Mouse (Mus musculus) embryonic facial prominence, embryonic 12.5 days (tissue): ENCODE measurements around the gene Ppp1r1b. TPM values are rescaled to one million over a fixed set of nuclear protein-coding genes. Genes with fewer than 3 reads are reported as not detected.

ENCODE experiments used
- ATAC-seq: fragments of 200-750 bp; cut with Nextera tagmentation; 2 replicates; pipeline ENCODE4 v1.8.0; 2017; ENCODE audit not compliant: insufficient number of reproducible peaks, insufficient read depth, low FRiP score, low TSS enrichment
- H3K27ac ChIP-seq: fragments of 300-500 bp; sonication (generic); 2 replicates; pipeline ENCODE4 v1.5.1; 2016; ENCODE audit warnings: mild to moderate bottlenecking
- H3K27me3 ChIP-seq: fragments of 300-500 bp; sonication (generic); 2 replicates; pipeline ENCODE4 v1.6.1; 2016; ENCODE audit warnings: mild to moderate bottlenecking, moderate library complexity
- H3K36me3 ChIP-seq: fragments of 300-500 bp; sonication (generic); 2 replicates; pipeline ENCODE4 v1.6.1; 2016; ENCODE audit warnings: mild to moderate bottlenecking
- H3K4me1 ChIP-seq: fragments of 300-500 bp; sonication (generic); 2 replicates; pipeline ENCODE4 v1.6.1; 2016
- H3K4me2 ChIP-seq: fragments of 300-500 bp; sonication (generic); replicated peaks from 2 replicates; pipeline ENCODE4 v1.6.1; 2016; ENCODE audit warnings: mild to moderate bottlenecking, moderate library complexity
- H3K4me3 ChIP-seq: fragments of 300-500 bp; sonication (generic); 2 replicates; pipeline ENCODE4 v1.5.1; 2016; ENCODE audit warnings: mild to moderate bottlenecking
- H3K9ac ChIP-seq: fragments of 300-500 bp; sonication (generic); 2 replicates; pipeline ENCODE4 v1.6.1; 2016; ENCODE audit warnings: mild to moderate bottlenecking, moderate library complexity
- H3K9me3 ChIP-seq: fragments of 300-500 bp; sonication (generic); 2 replicates; pipeline ENCODE4 v1.6.1; 2016; ENCODE audit warnings: mild to moderate bottlenecking, moderate library complexity
- WGBS: fragments of 180-500 bp; shearing (Covaris S2); methylation state at CpG from one replicate; pipeline ENCODE4 v1.1.7; 2016; 5-methylcytosine and 5-hydroxymethylcytosine counted together
- polyA plus RNA-seq: library from polyadenylated mRNA; unstranded; fragments of >200 nt; fragmentation: Nextera tagmentation; extraction: Ambion mirVana; gene quantifications from 2 replicates; pipeline ENCODE4 v1.2.1, GENCODE M21; 2016

The Ppp1r1b gene
- polyA plus RNA-seq, 1 experiment from 2014 or later = 1.0 TPM

- no peak for ATAC-seq
- H3K9ac ChIP-seq = no peak overlapping the region
- no peaks in the 10 kb centered on the region for H3K36me3 ChIP-seq
- H3K9me3 ChIP-seq = no peaks in the 10 kb centered on the region
- peaks cover 74% of the 10 kb centered on the region for H3K27me3 ChIP-seq
- peaks cover 21% of the 10 kb centered on the region; the same call in 1 of the 2 replicates for H3K4me1 ChIP-seq
- 76% methylated on average over 12 of the region's 12 CpGs for WGBS
- H3K27ac ChIP-seq = no peak overlapping the region
- no peak overlapping the region for H3K4me2 ChIP-seq
- H3K4me3 ChIP-seq = no peak overlapping the region
Measured at GRCm38 (mm10) chr11:98390141-98390540, 41.9 kb downstream of the Ppp1r1b start.

GRCm38 (mm10) chr11:98392034-98392433 is 43.8 kb downstream of the Ppp1r1b start:
- Histone ChIP-seq H3K4me1 (peaks cover 22% of the 10 kb centered on the region; the same call in 1 of the 2 replicates), H3K4me3 (no peak overlapping the region), H3K36me3 (no peaks in the 10 kb centered on the region), H3K4me2 (peak overlapping the region; percentile 8; the same call in 1 of the 2 replicates), H3K9ac (no peak overlapping the region), H3K9me3 (no peaks in the 10 kb centered on the region), H3K27me3 (peaks cover 55% of the 10 kb centered on the region), H3K27ac (0 out of 2 replicates have a peak overlapping the region, but pooled peaks have one; percentile 0)
- no peak for ATAC-seq
- 14% methylated on average over 7 of the region's 8 CpGs for WGBS

DNA sequence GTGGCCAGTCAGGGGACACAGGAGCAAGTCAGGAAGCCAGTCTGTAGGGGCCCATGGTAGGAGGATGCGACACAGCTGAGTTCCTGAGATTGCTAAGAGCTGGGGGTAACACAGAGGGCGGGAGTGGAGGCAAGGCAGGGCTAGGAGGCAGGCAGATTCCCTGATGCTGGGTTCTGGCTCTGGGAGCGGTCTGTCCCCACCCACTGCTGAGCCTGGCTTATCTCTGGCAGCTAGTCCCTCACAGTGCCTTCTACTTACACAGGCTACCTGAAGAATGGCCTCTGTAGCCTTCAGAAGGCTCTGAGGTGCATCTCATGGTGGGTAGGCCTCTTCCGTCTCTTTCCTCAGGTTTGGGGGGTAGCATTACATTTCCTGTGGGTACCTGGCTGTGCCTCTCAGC is 44.4 kb downstream of the Ppp1r1b start:
- Histone ChIP-seq H3K36me3 (no peaks in the 10 kb centered on the region), H3K27ac (0 out of 2 replicates have a peak overlapping the region, but pooled peaks have one; percentile 23), H3K9ac (peak overlapping the region; percentile 17; the same call in 1 of the 2 replicates), H3K4me3 (no peak overlapping the region), H3K4me1 (peaks cover 22% of the 10 kb centered on the region; the same call in 1 of the 2 replicates), H3K9me3 (no peaks in the 10 kb centered on the region), H3K4me2 (peak overlapping the region; percentile 8; the same call in 1 of the 2 replicates), H3K27me3 (peaks cover 49% of the 10 kb centered on the region)
- ATAC-seq = no peak
- WGBS = 40% methylated on average over 4 of the region's 4 CpGs

DNA sequence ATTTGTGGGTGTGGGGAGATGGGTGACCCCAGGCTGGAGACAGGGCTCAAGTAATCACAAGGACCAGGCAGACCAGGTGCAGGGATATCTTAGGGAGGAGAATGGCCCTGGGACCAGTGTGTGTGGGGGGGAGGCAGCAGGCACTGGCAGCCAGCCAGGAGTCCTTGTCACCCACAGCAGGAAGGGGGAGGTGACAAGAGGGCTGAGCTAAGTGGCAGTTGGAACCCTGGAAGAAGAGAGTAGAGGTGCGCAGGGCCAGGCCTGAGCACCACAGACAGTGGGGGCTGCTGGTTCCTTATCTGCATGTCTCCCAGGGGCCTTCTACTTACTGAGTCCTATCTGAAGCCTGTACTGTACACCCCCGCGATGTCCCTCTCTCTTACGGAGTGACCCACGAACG is 45.1 kb downstream of the Ppp1r1b start:
- Histone ChIP-seq H3K36me3 (no peaks in the 10 kb centered on the region), H3K4me2 (no peak overlapping the region; the same call in 1 of the 2 replicates), H3K9me3 (no peaks in the 10 kb centered on the region), H3K27me3 (peaks cover 42% of the 10 kb centered on the region), H3K9ac (no peak overlapping the region), H3K4me1 (peaks cover 22% of the 10 kb centered on the region; the same call in 1 of the 2 replicates), H3K4me3 (no peak overlapping the region), H3K27ac (no peak overlapping the region)
- WGBS = 82% methylated on average over 6 of the region's 6 CpGs
- ATAC-seq = no peak

- Histone ChIP-seq H3K27me3 (peaks cover 35% of the 10 kb centered on the region), H3K4me2 (no peak overlapping the region), H3K36me3 (no peaks in the 10 kb centered on the region), H3K9me3 (no peaks in the 10 kb centered on the region), H3K4me1 (peaks cover 22% of the 10 kb centered on the region; the same call in 1 of the 2 replicates), H3K9ac (no peak overlapping the region), H3K27ac (no peak overlapping the region), H3K4me3 (no peak overlapping the region)
- ATAC-seq = no peak
- 36% methylated on average over 6 of the region's 6 CpGs for WGBS
Measured at GRCm38 (mm10) chr11:98394301-98394700, 46.1 kb downstream of the Ppp1r1b start.

DNA sequence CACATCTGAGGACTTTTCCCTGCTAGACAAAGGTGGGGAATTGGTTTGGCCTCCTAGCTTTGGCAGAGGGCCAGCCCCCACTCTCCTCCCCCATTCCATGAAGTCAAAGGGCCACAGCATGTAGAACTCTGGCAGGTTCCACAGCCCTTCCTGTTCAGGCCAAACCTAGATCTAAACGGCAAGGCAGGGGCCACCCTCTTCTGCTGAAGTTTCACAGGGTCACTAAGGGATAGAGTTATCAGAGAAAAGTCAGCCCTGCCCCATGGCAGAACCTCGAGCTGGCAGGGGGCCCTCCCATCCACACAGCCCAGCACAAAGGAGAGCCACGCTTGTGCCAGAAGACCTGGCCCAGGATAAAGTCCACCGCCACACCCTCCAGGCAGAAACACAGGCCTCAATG is 46.8 kb downstream of the Ppp1r1b start:
- peak overlapping the region; percentile 8; the same call in 1 of the 2 replicates for H3K9ac ChIP-seq
- no peaks in the 10 kb centered on the region for H3K9me3 ChIP-seq
- no peak overlapping the region for H3K4me3 ChIP-seq
- H3K4me1 ChIP-seq = peaks cover 22% of the 10 kb centered on the region; the same call in 1 of the 2 replicates
- no peaks in the 10 kb centered on the region for H3K36me3 ChIP-seq
- H3K27ac ChIP-seq = 0 out of 2 replicates have a peak overlapping the region, but pooled peaks have one; percentile 13
- WGBS = 56% methylated on average over 4 of the region's 4 CpGs
- peaks cover 34% of the 10 kb centered on the region for H3K27me3 ChIP-seq
- no peak for ATAC-seq
- no peak overlapping the region for H3K4me2 ChIP-seq

DNA sequence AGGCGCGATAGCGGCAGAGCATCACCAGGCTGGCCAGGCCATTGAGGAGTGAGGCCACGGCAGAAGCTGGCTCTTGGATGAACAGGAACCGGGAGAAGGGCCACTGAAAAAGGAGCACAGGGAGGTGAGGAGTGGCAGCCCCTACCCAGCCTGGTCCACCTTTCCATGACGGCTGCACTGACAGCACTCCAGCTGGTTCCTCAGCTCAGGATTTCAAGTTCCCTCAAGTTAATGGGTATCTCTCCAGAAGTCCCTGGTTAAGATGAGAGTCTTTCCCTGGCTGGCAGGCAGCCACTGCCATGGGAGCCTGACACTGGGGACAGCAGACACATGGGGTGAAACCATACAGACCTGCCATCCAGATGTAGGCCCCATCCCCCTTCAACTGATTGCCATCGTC is 49.7 kb downstream of the Ppp1r1b start:
- H3K9ac ChIP-seq = no peak overlapping the region
- H3K4me1 ChIP-seq = peaks cover 14% of the 10 kb centered on the region; the same call in 1 of the 2 replicates
- no peaks in the 10 kb centered on the region for H3K9me3 ChIP-seq
- no peak overlapping the region for H3K4me2 ChIP-seq
- H3K4me3 ChIP-seq = no peak overlapping the region
- H3K36me3 ChIP-seq = no peaks in the 10 kb centered on the region
- H3K27ac ChIP-seq = no peak overlapping the region
- WGBS = 87% methylated on average over 7 of the region's 7 CpGs
- ATAC-seq = no peak
- H3K27me3 ChIP-seq = peaks cover 5% of the 10 kb centered on the region; the same call in 1 of the 2 replicates

- no peaks in the 10 kb centered on the region for H3K9me3 ChIP-seq
- 1% methylated on average over 40 of the region's 40 CpGs for WGBS
- peak within 1 kb of the TSS; percentile 44 for H3K9ac ChIP-seq
Measured at GRCm38 (mm10) chr11:98400161-98400726, 52.0 kb downstream of the Ppp1r1b start, which contains the start of gene Pgap3. TSS of gene Pgap3 (minus strand) at chr11:98400490.

GRCm38 (mm10) chr11:98400816-98401215 is 52.6 kb downstream of the Ppp1r1b start:
- no peak for ATAC-seq
- 0 out of 2 replicates have a peak, but pooled peaks cover 4% of the 10 kb centered on the region for H3K4me1 ChIP-seq
- WGBS = 61% methylated on average over 3 of the region's 3 CpGs
- peak overlapping the region; percentile 70 for H3K4me2 ChIP-seq
- no peaks in the 10 kb centered on the region for H3K9me3 ChIP-seq
- H3K27ac ChIP-seq = peak overlapping the region; percentile 96
- no peaks in the 10 kb centered on the region for H3K36me3 ChIP-seq
- H3K27me3 ChIP-seq = no peaks in the 10 kb centered on the region
- peak overlapping the region; percentile 44 for H3K9ac ChIP-seq
- H3K4me3 ChIP-seq = peak overlapping the region; percentile 67

More at GRCm38 (mm10) chr11:98400161-98400726, 52.0 kb downstream of the Ppp1r1b start, which contains the start of gene Pgap3:
- peak within 1 kb of the TSS; percentile 67 for H3K4me3 ChIP-seq
- H3K36me3 ChIP-seq = no peaks in the 10 kb centered on the region
- H3K4me2 ChIP-seq = peak within 1 kb of the TSS; percentile 70
- H3K27ac ChIP-seq = peak within 1 kb of the TSS; percentile 96
- ATAC-seq = peak; percentile 83
- H3K27me3 ChIP-seq = no peaks in the 10 kb centered on the region
- 0 out of 2 replicates have a peak, but pooled peaks cover 4% of the 10 kb centered on the region for H3K4me1 ChIP-seq

- no peak overlapping the region for H3K4me2 ChIP-seq
- peaks cover 16% of the 10 kb centered on the region; the same call in 1 of the 2 replicates for H3K4me1 ChIP-seq
- H3K4me3 ChIP-seq = no peak overlapping the region
- no peak for ATAC-seq
- no peak overlapping the region for H3K9ac ChIP-seq
- no peaks in the 10 kb centered on the region for H3K36me3 ChIP-seq
- H3K27me3 ChIP-seq = peaks cover 4% of the 10 kb centered on the region; the same call in 1 of the 2 replicates
- WGBS = 70% methylated on average over 6 of the region's 6 CpGs
- no peak overlapping the region for H3K27ac ChIP-seq
- H3K9me3 ChIP-seq = no peaks in the 10 kb centered on the region
Measured at GRCm38 (mm10) chr11:98406621-98407020, 58.4 kb downstream of the Ppp1r1b start.
